Mouse (Mus musculus) layer of hippocampus, postnatal 10 days (tissue): ENCODE data around the gene Vps16. TPM values are rescaled to one million over a fixed set of nuclear protein-coding genes. Genes with fewer than 3 reads are reported as not detected.

Experiments used
- DNase-seq, 2 experiments: peaks; one replicate each; pipeline ENCODE4 v3.0.0; 2021; ENCODE audit warnings: low spot score in 2 of 2
- long read RNA-seq: library from polyadenylated mRNA; stranded (forward); transcript quantifications from one replicate; pipeline ENCODE4 v2.0.0, GENCODE M21; 2023
- total RNA-seq, 2 experiments: library from RNA; stranded (reverse); gene quantifications; 2 replicates each; pipeline ENCODE4 v1.2.3; 2021

Vps16 gene
- 10 to 100 TPM; 87.1 to 98.7 TPM for total RNA-seq
- long read RNA-seq, transcript Vps16-201 (24 exons, 3,161 nt): major isoform, 33 of 53 reads
- long read RNA-seq, partial matches to known transcripts: 6 of 53 reads
- long read RNA-seq, other reads (novel, unspliced or antisense): 14 of 53 reads

GRCm38 (mm10) chr2:130424126-130424853, at the start of gene Vps16, which contains the start of gene Pced1a:
Vps16 (plus strand) TSS chr2:130424339.
Pced1a (minus strand) TSS chr2:130424701.
- peak; percentile 89 to 93 for DNase-seq

- DNase-seq: no peak
These were observed 49.2 kb upstream of the Vps16 start for GRCm38 (mm10) chr2:130374951-130375350.

- DNase-seq: no peak
These were observed 40.9 kb upstream of the Vps16 start for GRCm38 (mm10) chr2:130383205-130383604.

GRCm38 (mm10) chr2:130383895-130384294, 40.2 kb upstream of the Vps16 start:
- no peak for DNase-seq

GRCm38 (mm10) chr2:130386212-130386611, 37.9 kb upstream of the Vps16 start:
- DNase-seq: no peak

GRCm38 (mm10) chr2:130388796-130389195, 35.3 kb upstream of the Vps16 start:
- DNase-seq: no peak

GRCm38 (mm10) chr2:130390993-130391625, 33.0 kb upstream of the Vps16 start:
- no peak for DNase-seq

GRCm38 (mm10) chr2:130392836-130393235, 31.3 kb upstream of the Vps16 start:
- no peak for DNase-seq

- no peak for DNase-seq
These were observed 28.4 kb upstream of the Vps16 start for GRCm38 (mm10) chr2:130395696-130396095.

GRCm38 (mm10) chr2:130397186-130397985, 26.8 kb upstream of the Vps16 start, which contains the start of gene Cpxm1:
Cpxm1 (minus strand) TSS chr2:130397574.
- DNase-seq: peak; percentile 23 to 41

GRCm38 (mm10) chr2:130398091-130398490, 26.0 kb upstream of the Vps16 start:
- DNase-seq: no peak

GRCm38 (mm10) chr2:130400046-130400445, 24.1 kb upstream of the Vps16 start:
- no peak for DNase-seq

GRCm38 (mm10) chr2:130401891-130402290, 22.2 kb upstream of the Vps16 start:
- DNase-seq: no peak

- DNase-seq: no peak
These were observed 19.2 kb upstream of the Vps16 start, which contains the start of the genes Gm28372 and 1700020A23Rik for GRCm38 (mm10) chr2:130404939-130405338. Gm28372 (plus strand) TSS chr2:130405239. 1700020A23Rik (plus strand) TSS chr2:130405259.

- no peak for DNase-seq
These were observed 18.0 kb upstream of the Vps16 start, which contains the start of gene Tmem239 for GRCm38 (mm10) chr2:130406178-130406577. Tmem239 (plus strand) TSS chr2:130406478.

GRCm38 (mm10) chr2:130408194-130408593, 15.9 kb upstream of the Vps16 start:
- DNase-seq: no peak

GRCm38 (mm10) chr2:130411558-130412495, 12.3 kb upstream of the Vps16 start:
- peak; percentile 86 to 87 for DNase-seq

- no peak for DNase-seq
These were observed 11.4 kb upstream of the Vps16 start for GRCm38 (mm10) chr2:130412775-130413174.

- DNase-seq: no peak
These were observed 9.9 kb upstream of the Vps16 start for GRCm38 (mm10) chr2:130414094-130414856.
